Mouse (Mus musculus): ENCODE data around the gene Fam243. TPM values are rescaled to one million over a fixed set of nuclear protein-coding genes. Genes with fewer than 3 reads are reported as not detected.

Gene Fam243
- polyA plus RNA-seq, 1 experiment = 108 TPM

DNA sequence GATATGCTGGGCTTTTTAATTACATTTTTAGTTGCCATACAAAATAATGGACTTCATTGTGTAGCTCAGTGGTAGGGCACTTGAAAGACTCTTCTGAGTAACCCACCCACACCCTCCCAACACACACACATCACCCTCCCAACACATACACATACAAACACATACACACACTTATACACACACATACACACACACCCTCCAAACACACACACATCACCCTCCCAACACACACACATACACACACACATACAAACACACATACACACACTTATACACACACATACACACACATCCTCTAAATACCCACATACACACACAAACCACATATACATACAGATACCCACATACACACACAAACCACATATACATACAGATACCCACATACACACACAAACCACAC is 31.2 kb downstream of the Fam243 start:
- no peak for TF ChIP-seq CTCF (IDR thresholded peaks at IDR 0.05; ENCODE audit: control insufficient read depth, insufficient read depth, insufficient replicate concordance, low read depth, low read length)
- no peak for TF ChIP-seq POLR2A (IDR thresholded peaks at IDR 0.05; ENCODE audit: control insufficient read depth, low read depth, low read length)
- no peak overlapping the region for H3K4me3 ChIP-seq (ENCODE audit: control insufficient read depth, low read depth, low read length)
- no peaks in the 10 kb centered on the region for H3K36me3 ChIP-seq (ENCODE audit: control insufficient read depth, insufficient read depth, low read length)
- H3K4me1 ChIP-seq (ENCODE audit: control insufficient read depth, insufficient read depth, low read length) = no peaks in the 10 kb centered on the region
- H3K27me3 ChIP-seq (ENCODE audit: control insufficient read depth, insufficient read depth, low read length) = no peaks in the 10 kb centered on the region
- no peak overlapping the region for H3K27ac ChIP-seq (ENCODE audit: control insufficient read depth, insufficient read depth, low read depth, low read length)

- Histone ChIP-seq H3K36me3 (ENCODE audit: control insufficient read depth, insufficient read depth, low read length) (no peaks in the 10 kb centered on the region), H3K27me3 (ENCODE audit: control insufficient read depth, insufficient read depth, low read length) (no peaks in the 10 kb centered on the region), H3K27ac (ENCODE audit: control insufficient read depth, insufficient read depth, low read depth, low read length) (no peak overlapping the region), H3K4me1 (ENCODE audit: control insufficient read depth, insufficient read depth, low read length) (no peaks in the 10 kb centered on the region), H3K4me3 (ENCODE audit: control insufficient read depth, low read depth, low read length) (no peak overlapping the region)
- TF ChIP-seq CTCF (IDR thresholded peaks at IDR 0.05; ENCODE audit: control insufficient read depth, insufficient read depth, insufficient replicate concordance, low read depth, low read length) (no peak; the same call in 1 of the 2 replicates), POLR2A (IDR thresholded peaks at IDR 0.05; ENCODE audit: control insufficient read depth, low read depth, low read length) (no peak)
Observed at GRCm38 (mm10) chr16:92288778-92289177, 32.5 kb downstream of the Fam243 start.

GRCm38 (mm10) chr16:92286609-92287008 is 34.6 kb downstream of the Fam243 start:
- no peaks in the 10 kb centered on the region for H3K36me3 ChIP-seq (ENCODE audit: control insufficient read depth, insufficient read depth, low read length)
- TF ChIP-seq CTCF (IDR thresholded peaks at IDR 0.05; ENCODE audit: control insufficient read depth, insufficient read depth, insufficient replicate concordance, low read depth, low read length) (peak; percentile 48; the same call in 1 of the 2 replicates), POLR2A (IDR thresholded peaks at IDR 0.05; ENCODE audit: control insufficient read depth, low read depth, low read length) (no peak)
- no peaks in the 10 kb centered on the region for H3K4me1 ChIP-seq (ENCODE audit: control insufficient read depth, insufficient read depth, low read length)
- H3K27me3 ChIP-seq (ENCODE audit: control insufficient read depth, insufficient read depth, low read length) = no peaks in the 10 kb centered on the region
- no peak overlapping the region for H3K4me3 ChIP-seq (ENCODE audit: control insufficient read depth, low read depth, low read length)
- H3K27ac ChIP-seq (ENCODE audit: control insufficient read depth, insufficient read depth, low read depth, low read length) = no peak overlapping the region

DNA sequence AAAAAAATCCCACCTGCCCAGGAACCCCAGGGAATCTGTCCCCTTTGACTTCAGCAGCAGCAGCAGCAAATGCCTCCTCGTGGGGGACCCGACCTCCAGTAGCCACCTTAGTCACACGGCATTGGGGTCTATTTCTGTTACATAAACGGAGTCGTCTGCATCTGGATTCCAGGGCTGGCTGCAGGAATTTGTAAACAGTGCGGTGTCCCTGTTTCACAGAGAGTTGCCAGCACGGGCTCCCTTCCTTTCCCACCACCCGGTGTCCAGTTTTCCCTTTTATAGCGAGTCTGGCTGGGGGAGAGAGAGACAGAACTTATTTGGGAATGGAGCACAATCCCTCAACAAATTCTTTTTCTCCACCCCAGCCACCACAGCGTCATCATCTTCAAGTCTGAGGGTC is 36.2 kb downstream of the Fam243 start:
- Histone ChIP-seq H3K4me1 (ENCODE audit: control insufficient read depth, insufficient read depth, low read length) (no peaks in the 10 kb centered on the region), H3K27me3 (ENCODE audit: control insufficient read depth, insufficient read depth, low read length) (no peaks in the 10 kb centered on the region), H3K4me3 (ENCODE audit: control insufficient read depth, low read depth, low read length) (no peak overlapping the region), H3K27ac (ENCODE audit: control insufficient read depth, insufficient read depth, low read depth, low read length) (no peak overlapping the region), H3K36me3 (ENCODE audit: control insufficient read depth, insufficient read depth, low read length) (no peaks in the 10 kb centered on the region)
- no peak for TF ChIP-seq CTCF (IDR thresholded peaks at IDR 0.05; ENCODE audit: control insufficient read depth, insufficient read depth, insufficient replicate concordance, low read depth, low read length)
- no peak for TF ChIP-seq POLR2A (IDR thresholded peaks at IDR 0.05; ENCODE audit: control insufficient read depth, low read depth, low read length)

- no peak overlapping the region for H3K4me3 ChIP-seq (ENCODE audit: control insufficient read depth, low read depth, low read length)
- TF ChIP-seq POLR2A (IDR thresholded peaks at IDR 0.05; ENCODE audit: control insufficient read depth, low read depth, low read length) = no peak
- no peak for TF ChIP-seq CTCF (IDR thresholded peaks at IDR 0.05; ENCODE audit: control insufficient read depth, insufficient read depth, insufficient replicate concordance, low read depth, low read length)
- no peaks in the 10 kb centered on the region for H3K27me3 ChIP-seq (ENCODE audit: control insufficient read depth, insufficient read depth, low read length)
- no peaks in the 10 kb centered on the region for H3K4me1 ChIP-seq (ENCODE audit: control insufficient read depth, insufficient read depth, low read length)
- H3K27ac ChIP-seq (ENCODE audit: control insufficient read depth, insufficient read depth, low read depth, low read length) = no peak overlapping the region
- no peaks in the 10 kb centered on the region for H3K36me3 ChIP-seq (ENCODE audit: control insufficient read depth, insufficient read depth, low read length)
Observed at GRCm38 (mm10) chr16:92282671-92283070, 38.6 kb downstream of the Fam243 start.

DNA sequence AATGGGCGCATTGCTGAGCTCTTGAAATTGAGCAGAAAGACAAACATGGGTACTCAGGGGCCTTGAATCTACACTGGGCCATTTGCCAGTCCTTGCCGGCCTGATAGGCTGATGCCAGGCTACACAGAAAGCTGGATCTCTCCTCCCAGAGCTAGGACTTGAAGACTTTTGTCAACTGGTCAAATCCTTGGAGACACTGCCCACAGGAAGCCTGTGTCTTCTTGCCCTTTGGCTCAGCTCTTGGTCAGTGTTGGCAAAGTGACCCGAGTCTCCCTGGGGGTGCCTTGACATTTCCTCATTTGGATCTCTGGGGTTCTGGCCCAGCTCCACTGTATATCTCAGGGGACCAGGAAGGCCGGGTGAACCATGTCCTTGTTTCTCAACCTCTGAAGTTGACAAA is 45.7 kb downstream of the Fam243 start:
- no peak overlapping the region for H3K27ac ChIP-seq (ENCODE audit: control insufficient read depth, insufficient read depth, low read depth, low read length)
- no peak overlapping the region for H3K4me3 ChIP-seq (ENCODE audit: control insufficient read depth, low read depth, low read length)
- no peak for TF ChIP-seq POLR2A (IDR thresholded peaks at IDR 0.05; ENCODE audit: control insufficient read depth, low read depth, low read length)
- no peak for TF ChIP-seq CTCF (IDR thresholded peaks at IDR 0.05; ENCODE audit: control insufficient read depth, insufficient read depth, insufficient replicate concordance, low read depth, low read length)
- no peaks in the 10 kb centered on the region for H3K4me1 ChIP-seq (ENCODE audit: control insufficient read depth, insufficient read depth, low read length)
- no peaks in the 10 kb centered on the region for H3K36me3 ChIP-seq (ENCODE audit: control insufficient read depth, insufficient read depth, low read length)
- H3K27me3 ChIP-seq (ENCODE audit: control insufficient read depth, insufficient read depth, low read length) = no peaks in the 10 kb centered on the region

- H3K27ac ChIP-seq (ENCODE audit: control insufficient read depth, insufficient read depth, low read depth, low read length) = no peak overlapping the region
- H3K4me1 ChIP-seq (ENCODE audit: control insufficient read depth, insufficient read depth, low read length) = no peaks in the 10 kb centered on the region
- TF ChIP-seq CTCF (IDR thresholded peaks at IDR 0.05; ENCODE audit: control insufficient read depth, insufficient read depth, insufficient replicate concordance, low read depth, low read length) (no peak), POLR2A (IDR thresholded peaks at IDR 0.05; ENCODE audit: control insufficient read depth, low read depth, low read length) (no peak)
- no peak overlapping the region for H3K4me3 ChIP-seq (ENCODE audit: control insufficient read depth, low read depth, low read length)
- H3K36me3 ChIP-seq (ENCODE audit: control insufficient read depth, insufficient read depth, low read length) = no peaks in the 10 kb centered on the region
- no peaks in the 10 kb centered on the region for H3K27me3 ChIP-seq (ENCODE audit: control insufficient read depth, insufficient read depth, low read length)
Observed at GRCm38 (mm10) chr16:92274516-92274915, 46.7 kb downstream of the Fam243 start.

Other genes starting within 250 kb of the Fam243 start
- 0.11 and 0.16 TPM in 2 replicates for gene Kcne2, start 29.1 kb downstream of the Fam243 start, polyA plus RNA-seq (2012; rRNA removed)
- gene Smim11, start 20.2 kb downstream of the Fam243 start, polyA plus RNA-seq (2012; rRNA removed) = 4.7 and 7.7 TPM in 2 replicates
- 0.32 and 0.49 TPM in 2 replicates for gene Kcne1, start 38.0 kb upstream of the Fam243 start, polyA plus RNA-seq (2012; rRNA removed)
- gene Rcan1, start 149.4 kb upstream of the Fam243 start, polyA plus RNA-seq (2012; rRNA removed) = 10.0 and 11.6 TPM in 2 replicates
- gene Clic6, start 164.3 kb upstream of the Fam243 start, polyA plus RNA-seq (2012; rRNA removed) = 1.1 and 1.2 TPM in 2 replicates